In the genomic region with DNA sequence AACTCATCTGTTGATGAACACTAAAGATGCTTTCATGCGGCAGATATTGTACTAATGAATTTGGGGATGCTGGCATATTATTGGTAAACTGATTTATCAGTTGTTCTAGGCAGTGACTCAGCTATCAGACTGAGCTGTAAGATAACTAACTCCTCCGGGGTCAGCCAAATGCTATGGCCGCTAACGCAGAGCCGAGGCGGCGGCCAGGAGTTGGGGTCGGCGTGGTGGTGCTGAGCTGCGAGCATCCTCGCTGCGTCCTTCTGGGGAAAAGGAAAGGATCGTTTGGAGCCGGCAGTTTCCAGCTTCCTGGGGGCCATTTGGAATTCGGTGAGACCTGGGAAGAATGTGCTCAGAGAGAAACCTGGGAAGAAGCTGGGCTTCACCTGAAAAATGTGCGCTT, we compare ENCODE assay signal across 11 mouse cellular contexts. TPM values are rescaled to one million over a fixed set of nuclear protein-coding genes. Genes with fewer than 3 reads are reported as not detected.
DNase-seq lines count a peak whose midpoint lies in the region; ATAC-seq and TF ChIP-seq lines count a peak whose summit lies in the region.
"Not testable (repeated sequence)": the region's sequence is repeated elsewhere in the genome, so short reads cannot be mapped to it uniquely, and the experiment has no call there.
"Had no signal": no experiment of that assay in that cellular context is flagged by ENCODE, and none has a peak within 500 bp of the region (broad histone marks: within the 10 kb centered on the region; RNA-seq: fewer than 3 reads in every experiment).

No protein-coding gene starts in this region.

- ATAC-seq in G1E (ENCODE audit: extremely low read depth, insufficient number of reproducible peaks, low FRiP score, poor library complexity, severe bottlenecking), result peak; percentile 72
- ATAC-seq in common myeloid progenitor, adult 5-6 weeks (replicated peaks; ENCODE audit: low read depth, poor library complexity, severe bottlenecking), result peak; percentile 84
- ATAC-seq in erythroid progenitor cell, adult 5-6 weeks (replicated peaks; ENCODE audit: low FRiP score, poor library complexity, severe bottlenecking), result peak; percentile 92
- peak; percentile 73 to 82; a peak in 3 of 4 replicates for ATAC-seq in hematopoietic stem cell, adult 5-6 weeks (replicated peaks in 1 of 2; ENCODE audit: insufficient read depth in 1 of 2, low FRiP score in 2 of 2, low TSS enrichment in 1 of 2, low read depth in 1 of 2, poor library complexity in 2 of 2, severe bottlenecking in 2 of 2)
- peak; percentile 81 for ATAC-seq in megakaryocyte progenitor cell, adult 5-6 weeks (replicated peaks; ENCODE audit: poor library complexity)
- ATAC-seq in monocyte, adult 5-6 weeks (replicated peaks; ENCODE audit: insufficient number of reproducible peaks, low FRiP score, low TSS enrichment, poor library complexity, severe bottlenecking), result peak; percentile 65; the same call in 1 of the 2 replicates

- H3K4me1 ChIP-seq in G1E (ENCODE audit: insufficient read depth, low read depth, low read length), result not testable (repeated sequence)

- not testable (repeated sequence) for H3K4me3 ChIP-seq in G1E (ENCODE audit: low read depth, low read length)

- not testable (repeated sequence) for H3K27me3 ChIP-seq in G1E (ENCODE audit: insufficient read depth, low read length)

- H3K9me3 ChIP-seq in G1E (replicated peaks), result not testable (repeated sequence)

- H3K36me3 ChIP-seq in G1E (replicated peaks), result not testable (repeated sequence)

- DNase-seq in G1E (ENCODE audit: low spot score), result not testable (repeated sequence)

- TF ChIP-seq CTCF in G1E (IDR thresholded peaks at IDR 0.05; ENCODE audit: low read depth, low read length), result not testable (repeated sequence)

RNA-seq across cellular contexts. Expression of a gene that starts 55.2 kb away (rescaled TPM):
- total RNA-seq in G1E (2014; fragmentation: Nextera tagmentation), result not detected in 2 replicates
- total RNA-seq in G1E (2017), result 0.11 TPM in 1 of 2 replicates, not detected in the other
- not detected in 2 replicates for polyA plus RNA-seq in G1E (2012)
- total RNA-seq in common myeloid progenitor, adult 5-6 weeks (2017), result not detected in 2 replicates
- total RNA-seq in erythroid progenitor cell, adult 5-6 weeks (2015; ENCODE audit: low replicate concordance), result not detected in 2 replicates
- not detected in 2 replicates for total RNA-seq in erythroid progenitor cell, adult 5-6 weeks (2017; ENCODE audit: low replicate concordance)
- not detected in 2 replicates for total RNA-seq in hematopoietic stem cell, adult 5-6 weeks (2017)
- not detected in 2 replicates for total RNA-seq in megakaryocyte progenitor cell, adult 5-6 weeks (2015)
- not detected in 2 replicates for total RNA-seq in megakaryocyte progenitor cell, adult 5-6 weeks (2017)
- total RNA-seq in monocyte, adult 5-6 weeks (2017), result not detected in 3 replicates
- total RNA-seq: adrenal gland, adult 2 months; adrenal gland, postnatal 10 days; adrenal gland, postnatal 25 days; adrenal gland, postnatal 4 days; MEL had no signal
- polyA plus RNA-seq: adrenal gland, adult 2 months had no signal
